Mouse (Mus musculus): ENCODE results near the gene Map3k10. TPM values are rescaled to one million over a fixed set of nuclear protein-coding genes. Genes with fewer than 3 reads are reported as not detected.

The Map3k10 gene
- polyA plus RNA-seq (2017; shearing (Covaris generic)) = 10 to 100 TPM; 13.9 to 19.1 TPM

DNA sequence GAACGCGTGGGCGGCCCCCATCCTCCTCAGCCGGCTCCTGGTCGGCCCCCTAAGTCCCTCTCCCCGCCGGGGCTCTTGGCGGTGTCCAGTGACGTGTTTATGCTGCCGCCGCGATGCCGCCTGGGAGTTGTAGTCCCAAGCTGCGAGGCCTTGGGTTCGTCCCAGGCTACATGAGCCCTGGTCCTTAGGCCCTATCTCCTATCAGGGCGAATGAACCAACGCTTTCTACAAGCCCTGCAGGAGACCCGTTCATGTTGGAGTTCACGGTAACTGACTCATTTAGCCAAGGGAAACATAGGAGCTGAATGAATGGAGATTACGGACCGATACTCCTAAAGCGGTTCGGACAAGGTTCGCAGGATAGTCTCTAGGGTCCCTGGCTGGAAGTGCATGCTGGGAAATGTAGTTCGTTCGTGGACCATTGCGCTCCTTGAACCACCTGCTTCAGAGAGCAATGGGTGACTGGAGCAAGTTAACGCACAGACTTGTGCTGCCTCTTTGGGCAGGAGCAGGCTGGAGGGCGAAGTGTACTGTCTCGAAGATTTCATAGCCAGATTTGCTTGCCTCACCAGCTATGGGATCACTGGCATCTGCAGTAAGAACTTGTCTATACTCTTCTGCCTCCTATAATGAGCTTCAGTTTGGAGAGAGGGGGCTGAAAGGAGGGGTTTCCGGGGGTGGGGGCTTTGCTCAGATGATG is at the start of gene Map3k10:
Gene Map3k10, minus strand, starts transcription at position 77 of the 700 bp plus-strand sequence.

DNA sequence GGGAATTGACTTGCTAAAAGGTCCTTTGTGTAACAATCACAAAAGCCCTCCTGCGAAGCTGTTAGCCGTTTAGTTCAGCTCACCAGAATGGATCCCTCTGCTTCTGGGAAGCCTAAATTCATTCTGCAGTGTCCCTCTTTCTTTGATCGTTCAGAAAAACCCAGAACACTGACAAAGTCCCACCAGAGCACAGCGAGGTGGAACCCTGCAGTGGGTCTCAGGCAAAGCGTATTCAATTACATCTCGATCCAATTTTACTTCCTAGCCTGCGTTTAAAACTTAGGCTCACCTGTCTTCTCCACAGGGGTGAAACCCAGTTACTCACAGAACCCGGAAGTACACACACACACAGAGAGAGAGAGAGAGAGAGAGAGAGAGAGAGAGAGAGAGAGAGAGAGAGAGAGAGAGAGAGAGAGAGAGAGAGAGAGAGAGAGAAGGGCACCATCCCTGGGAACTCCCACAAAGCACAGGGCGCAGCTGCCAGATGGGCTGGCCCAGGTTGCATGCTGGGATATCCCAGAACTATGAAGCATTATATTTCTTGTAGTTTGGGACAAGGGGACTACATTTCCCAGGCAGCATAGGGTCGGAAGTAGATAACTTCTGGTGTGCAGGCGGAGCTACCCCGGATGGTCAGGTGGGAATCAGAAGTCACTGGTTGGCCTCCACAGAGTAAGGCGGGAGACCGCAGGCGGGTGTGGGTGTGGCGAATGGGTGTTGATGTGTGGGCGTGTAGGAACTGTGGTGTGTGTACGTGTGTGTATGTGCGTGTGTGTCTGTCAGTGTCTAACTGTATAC is 14.6 kb upstream of the Map3k10 start, which contains the start of gene Zfp607b:
Gene Zfp607b, plus strand, starts transcription at position 526 of the 798 bp plus-strand sequence.

DNA sequence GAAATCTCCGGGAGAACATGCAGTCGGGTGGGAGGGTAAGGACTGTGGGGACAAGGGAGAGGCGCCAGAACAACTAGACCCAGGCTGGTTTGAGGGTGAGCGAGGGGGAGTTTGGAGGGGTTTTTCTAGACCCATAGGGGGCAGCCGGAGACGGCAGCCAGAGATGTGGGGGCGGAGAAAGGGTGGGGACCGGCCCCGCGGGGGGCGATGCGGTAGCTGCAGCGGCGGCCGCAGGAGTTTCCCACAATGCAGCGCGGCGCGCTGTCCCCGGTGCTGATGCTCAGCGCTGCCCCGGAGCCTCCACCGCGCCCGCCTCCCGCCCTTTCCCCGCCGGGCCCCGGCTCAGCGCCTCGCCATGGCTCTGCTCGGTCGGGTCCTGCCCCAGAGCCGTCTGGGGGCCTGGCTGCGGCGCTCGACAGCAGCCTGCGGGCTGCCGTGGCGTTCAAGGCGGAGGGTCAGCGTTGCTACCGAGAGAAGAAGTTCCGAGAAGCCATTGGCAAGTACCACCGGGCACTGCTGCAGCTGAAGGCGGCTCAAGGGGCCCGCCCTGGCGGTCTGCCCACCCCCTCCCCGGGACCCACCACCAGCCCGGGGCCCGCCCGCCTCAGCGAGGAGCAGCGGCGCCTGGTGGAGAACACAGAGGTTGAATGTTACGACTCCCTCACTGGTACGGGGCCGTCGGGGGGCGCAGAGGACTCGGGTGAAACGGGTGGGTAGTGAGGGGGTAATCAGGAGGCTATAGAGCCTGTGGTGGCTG is 20.5 kb downstream of the Map3k10 start, which contains the start of gene Ttc9b:
Gene Ttc9b, plus strand, starts transcription at position 235 of the 757 bp plus-strand sequence.

Other genes with a start within 250 kb of the Map3k10 start
- under 1 TPM; 0.44 to 0.60 TPM for gene Sptbn4, start 226.9 kb downstream of the Map3k10 start, polyA plus RNA-seq (2017; shearing (Covaris generic))
- 10 to 100 TPM; 11.3 to 27.9 TPM for gene Blvrb, start 226.6 kb downstream of the Map3k10 start, polyA plus RNA-seq (2017; shearing (Covaris generic))
- 10 to 100 TPM; 51.0 to 51.6 TPM for gene Sertad3, start 200.8 kb downstream of the Map3k10 start, polyA plus RNA-seq (2017; shearing (Covaris generic))
- 10 to 100 TPM; 45.9 to 62.2 TPM for gene Sertad1, start 187.7 kb downstream of the Map3k10 start, polyA plus RNA-seq (2017; shearing (Covaris generic))
- under 1 TPM; 0.32 to 0.44 TPM for gene Prx, start 175.3 kb downstream of the Map3k10 start, polyA plus RNA-seq (2017; shearing (Covaris generic))
- under 1 TPM; 0.14 to 0.20 TPM for gene Hipk4, start 151.3 kb downstream of the Map3k10 start, polyA plus RNA-seq (2017; shearing (Covaris generic))
- 100 to 1,000 TPM; 116 to 248 TPM for gene Pld3, start 121.4 kb downstream of the Map3k10 start, polyA plus RNA-seq (2017; shearing (Covaris generic))
- 10 to 100 TPM; 23.2 to 23.7 TPM for gene 2310022A10Rik, start 121.4 kb downstream of the Map3k10 start, polyA plus RNA-seq (2017; shearing (Covaris generic))
- gene Akt2, start 83.0 kb downstream of the Map3k10 start, polyA plus RNA-seq (2017; shearing (Covaris generic)) = 10 to 100 TPM; 63.3 to 82.1 TPM
- gene Ttc9b, start 20.7 kb downstream of the Map3k10 start, polyA plus RNA-seq (2017; shearing (Covaris generic)) = not detected
- gene Zfp607b, start 14.7 kb upstream of the Map3k10 start, polyA plus RNA-seq (2017; shearing (Covaris generic)) = 1 to 10 TPM in 1 of 2 experiments, under 1 TPM in 1; 0.95 to 7.4 TPM
- 10 to 100 TPM in 1 of 2 experiments, 1 to 10 TPM in 1; 9.8 to 13.4 TPM for gene Zfp60, start 56.8 kb upstream of the Map3k10 start, polyA plus RNA-seq (2017; shearing (Covaris generic))
- gene Zfp626, start 132.6 kb upstream of the Map3k10 start, polyA plus RNA-seq (2017; shearing (Covaris generic)) = 1 to 10 TPM; 2.7 to 3.4 TPM
- 1 to 10 TPM; 5.1 to 6.4 TPM for gene Zfp59, start 164.0 kb upstream of the Map3k10 start, polyA plus RNA-seq (2017; shearing (Covaris generic))
- gene Zfp607a, start 182.9 kb upstream of the Map3k10 start, polyA plus RNA-seq (2017; shearing (Covaris generic)) = 10 to 100 TPM in 1 of 2 experiments, 1 to 10 TPM in 1; 8.7 to 10.5 TPM